Mouse (Mus musculus) embryonic facial prominence, embryonic 10.5 days (tissue): ENCODE data around the gene Prn. TPM values are rescaled to one million over a fixed set of nuclear protein-coding genes. Genes with fewer than 3 reads are reported as not detected.

Source experiments
- polyA plus RNA-seq: library from polyadenylated mRNA; unstranded; fragments of >200 nt; fragmentation: Nextera tagmentation; extraction: Ambion mirVana; gene quantifications from 2 replicates; pipeline ENCODE4 v1.2.1, GENCODE M21; 2016

The Prn gene
- polyA plus RNA-seq, 1 experiment from 2014 or later, result not detected

Other genes starting within 250 kb of the Prn start
- gene Erv3, start 50.2 kb upstream of the Prn start, polyA plus RNA-seq, result not detected in 2 replicates
- gene Prnp, start within 50 bp of the Prn start, polyA plus RNA-seq, result 14.7 and 21.7 TPM in 2 replicates
- 6.6 and 10.0 TPM in 2 replicates for gene Prnd, start 40.9 kb downstream of the Prn start, polyA plus RNA-seq
- gene Rassf2, start 120.3 kb downstream of the Prn start, polyA plus RNA-seq, result 10.6 and 14.2 TPM in 2 replicates
- 8.8 and 8.9 TPM in 2 replicates for gene Slc23a2, start 235.2 kb downstream of the Prn start, polyA plus RNA-seq